Mouse (Mus musculus): ENCODE measurements around the gene Trim72. TPM values are rescaled to one million over a fixed set of nuclear protein-coding genes. Genes with fewer than 3 reads are reported as not detected.
A peak's percentile ranks its signal among the peaks of the same experiment; 100 is the strongest.

The Trim72 gene
- polyA plus RNA-seq (2017; shearing (Covaris generic)): not detected

GRCm38 (mm10) chr7:128003688-128004087 is at the start of gene Trim72:
TSS of gene Trim72 (plus strand) at chr7:128003949.
- ATAC-seq: no peak

- no peak for ATAC-seq
Measured at GRCm38 (mm10) chr7:127959364-127959763, 44.4 kb upstream of the Trim72 start.

GRCm38 (mm10) chr7:127966371-127966918 is 37.3 kb upstream of the Trim72 start:
- no peak for ATAC-seq

GRCm38 (mm10) chr7:127967004-127967921 is 36.5 kb upstream of the Trim72 start, which contains the start of gene Fus:
TSS of gene Fus (plus strand) at chr7:127967457.
- peak; percentile 82 for ATAC-seq

GRCm38 (mm10) chr7:127967922-127968828 is 35.6 kb upstream of the Trim72 start:
- ATAC-seq: peak; percentile 61

- ATAC-seq: no peak
Measured at GRCm38 (mm10) chr7:127974413-127974930, 29.3 kb upstream of the Trim72 start.

- no peak for ATAC-seq
Measured at GRCm38 (mm10) chr7:127978856-127979255, 24.9 kb upstream of the Trim72 start.

- ATAC-seq: no peak
Measured at GRCm38 (mm10) chr7:127980606-127981005, 23.1 kb upstream of the Trim72 start.

- ATAC-seq: no peak
Measured at GRCm38 (mm10) chr7:127988904-127989303, 14.8 kb upstream of the Trim72 start.

- no peak for ATAC-seq
Measured at GRCm38 (mm10) chr7:127991643-127992487, 11.9 kb upstream of the Trim72 start.

GRCm38 (mm10) chr7:127992488-127993340 is 11.0 kb upstream of the Trim72 start:
- no peak for ATAC-seq

- ATAC-seq: peak; percentile 93
Measured at GRCm38 (mm10) chr7:127993341-127993977, 10.3 kb upstream of the Trim72 start, which contains the start of gene Pycard. TSS of gene Pycard (minus strand) at chr7:127993867.

- no peak for ATAC-seq
Measured at GRCm38 (mm10) chr7:127999436-127999835, 4.3 kb upstream of the Trim72 start.

GRCm38 (mm10) chr7:128000068-128000950 is 3.4 kb upstream of the Trim72 start:
- no peak for ATAC-seq

GRCm38 (mm10) chr7:128003098-128003497 is 651 bp upstream of the Trim72 start:
- no peak for ATAC-seq

GRCm38 (mm10) chr7:128004150-128004486 is 369 bp downstream of the Trim72 start:
- no peak for ATAC-seq

- ATAC-seq: no peak
Measured at GRCm38 (mm10) chr7:128004487-128005362, 976 bp downstream of the Trim72 start.

GRCm38 (mm10) chr7:128006193-128006592 is 2.4 kb downstream of the Trim72 start:
- no peak for ATAC-seq
